Mouse (Mus musculus) forebrain, embryonic 14.5 days (tissue): ENCODE measurements around the gene Marc1. TPM values are rescaled to one million over a fixed set of nuclear protein-coding genes. Genes with fewer than 3 reads are reported as not detected.
A peak's percentile ranks its signal among the peaks of the same experiment; 100 is the strongest.

ENCODE experiments used
- ATAC-seq: fragments of 200-750 bp; cut with Nextera tagmentation; 2 replicates; pipeline ENCODE4 v1.8.0; 2017; ENCODE audit warnings: mild to moderate bottlenecking, moderate library complexity
- DNase-seq: peaks from one replicate; pipeline ENCODE4 v3.0.0-alpha.2; 2015; ENCODE audit warnings: low spot score
- H3K27ac ChIP-seq: fragments of 300-500 bp; sonication (generic); 2 replicates; pipeline ENCODE4 v1.5.1; 2014; ENCODE audit warnings: low read depth, mild to moderate bottlenecking, control low read depth, low read length, moderate library complexity
- H3K27me3 ChIP-seq: fragments of 300-500 bp; sonication (generic); replicated peaks from 2 replicates; pipeline ENCODE4 v1.6.1; 2014; ENCODE audit warnings: low read length, control low read depth, mixed read lengths; ENCODE audit not compliant: control insufficient read depth, insufficient read depth
- H3K36me3 ChIP-seq: fragments of 300-500 bp; sonication (generic); 2 replicates; pipeline ENCODE4 v1.6.1; 2014; ENCODE audit warnings: low read length, control low read depth; ENCODE audit not compliant: control insufficient read depth, insufficient read depth
- H3K4me1 ChIP-seq: fragments of 300-500 bp; sonication (generic); 2 replicates; pipeline ENCODE4 v1.6.1; 2014; ENCODE audit warnings: antibody characterized with exemption, low read length, control low read depth; ENCODE audit not compliant: control insufficient read depth, insufficient read depth
- H3K4me2 ChIP-seq: fragments of 300-500 bp; sonication (generic); 2 replicates; pipeline ENCODE4 v1.6.1; 2014; ENCODE audit warnings: mild to moderate bottlenecking, control low read depth, low read length
- H3K4me3 ChIP-seq: fragments of 300-500 bp; sonication (generic); 2 replicates; pipeline ENCODE4 v1.5.1; 2014; ENCODE audit warnings: low read depth, low read length, control low read depth
- H3K9ac ChIP-seq: fragments of 300-500 bp; sonication (generic); 2 replicates; pipeline ENCODE4 v1.6.1; 2014; ENCODE audit warnings: mild to moderate bottlenecking, low read length, control low read depth, moderate library complexity
- H3K9me3 ChIP-seq: fragments of 300-500 bp; sonication (generic); replicated peaks from 2 replicates; pipeline ENCODE4 v1.6.1; 2016; ENCODE audit warnings: low read length, control low read depth, mixed read lengths; ENCODE audit not compliant: control insufficient read depth
- WGBS: fragments of 180-500 bp; shearing (Covaris S2); extraction: QIAGEN DNeasy Blood & Tissue Kit; methylation state at CpG from one replicate; pipeline ENCODE4 v1.1.7; 2014; 5-methylcytosine and 5-hydroxymethylcytosine counted together
- polyA plus RNA-seq: library from polyadenylated mRNA; unstranded; fragments of >200 nt; fragmentation: Nextera tagmentation; extraction: Ambion mirVana; gene quantifications from 2 replicates; pipeline ENCODE4 v1.2.1, GENCODE M21; 2014

Marc1 gene
- polyA plus RNA-seq, 1 experiment from 2014 or later, result not detected

- DNase-seq, result no peak
- Histone ChIP-seq H3K9me3 (no peaks in the 10 kb centered on the region), H3K27me3 (no peaks in the 10 kb centered on the region; the same call in 1 of the 2 replicates), H3K4me2 (no peak overlapping the region), H3K27ac (no peak overlapping the region), H3K4me1 (peaks cover 6% of the 10 kb centered on the region), H3K4me3 (no peak overlapping the region), H3K36me3 (no peaks in the 10 kb centered on the region), H3K9ac (no peak overlapping the region)
- 70% methylated on average over 15 of the region's 15 CpGs for WGBS
- ATAC-seq, result no peak
These were observed 3.3 kb downstream of the Marc1 start for GRCm38 (mm10) chr1:184807627-184808417.

GRCm38 (mm10) chr1:184807123-184807522 is 4.0 kb downstream of the Marc1 start:
- no peak overlapping the region for H3K4me3 ChIP-seq
- no peak for ATAC-seq
- H3K27ac ChIP-seq, result no peak overlapping the region
- no peak overlapping the region for H3K4me2 ChIP-seq
- no peak for DNase-seq
- H3K9ac ChIP-seq, result no peak overlapping the region
- WGBS, result 81% methylated on average over 7 of the region's 7 CpGs
- H3K9me3 ChIP-seq, result no peaks in the 10 kb centered on the region
- peaks cover 6% of the 10 kb centered on the region for H3K4me1 ChIP-seq
- no peaks in the 10 kb centered on the region; the same call in 1 of the 2 replicates for H3K27me3 ChIP-seq
- no peaks in the 10 kb centered on the region for H3K36me3 ChIP-seq

- H3K4me3 ChIP-seq, result no peak overlapping the region
- ATAC-seq, result no peak
- no peak for DNase-seq
- H3K4me1 ChIP-seq, result peaks cover 2% of the 10 kb centered on the region
- peaks cover 5% of the 10 kb centered on the region; the same call in 1 of the 2 replicates for H3K9me3 ChIP-seq
- no peak overlapping the region for H3K27ac ChIP-seq
- H3K36me3 ChIP-seq, result no peaks in the 10 kb centered on the region
- H3K4me2 ChIP-seq, result no peak overlapping the region
- no peaks in the 10 kb centered on the region; the same call in 1 of the 2 replicates for H3K27me3 ChIP-seq
- H3K9ac ChIP-seq, result no peak overlapping the region
- WGBS, result 86% methylated on average over 4 of the region's 4 CpGs
These were observed 5.4 kb downstream of the Marc1 start for GRCm38 (mm10) chr1:184805749-184806148.

GRCm38 (mm10) chr1:184793163-184793876 is 17.8 kb downstream of the Marc1 start:
- no peaks in the 10 kb centered on the region for H3K9me3 ChIP-seq
- DNase-seq, result peak; percentile 43
- H3K27me3 ChIP-seq, result no peaks in the 10 kb centered on the region
- no peaks in the 10 kb centered on the region for H3K36me3 ChIP-seq
- no peak overlapping the region for H3K4me3 ChIP-seq
- ATAC-seq, result 0 out of 2 replicates have a peak, but pooled peaks have one; percentile 52
- H3K27ac ChIP-seq, result no peak overlapping the region
- 23% methylated on average over 27 of the region's 27 CpGs for WGBS
- no peak overlapping the region for H3K9ac ChIP-seq
- no peaks in the 10 kb centered on the region for H3K4me1 ChIP-seq
- 0 out of 2 replicates have a peak overlapping the region, but pooled peaks have one; percentile 9 for H3K4me2 ChIP-seq

GRCm38 (mm10) chr1:184791109-184791508 is 20.0 kb downstream of the Marc1 start:
- Histone ChIP-seq H3K9me3 (no peaks in the 10 kb centered on the region), H3K4me3 (no peak overlapping the region), H3K27ac (no peak overlapping the region), H3K4me1 (no peaks in the 10 kb centered on the region), H3K27me3 (no peaks in the 10 kb centered on the region), H3K4me2 (no peak overlapping the region), H3K9ac (no peak overlapping the region), H3K36me3 (no peaks in the 10 kb centered on the region)
- 5% methylated on average over 2 of the region's 2 CpGs for WGBS
- ATAC-seq (no peak), DNase-seq (peak; percentile 61)

GRCm38 (mm10) chr1:184786376-184787151 is 24.5 kb downstream of the Marc1 start:
- H3K9ac ChIP-seq, result no peak overlapping the region
- DNase-seq (no peak), ATAC-seq (no peak)
- no peaks in the 10 kb centered on the region for H3K27me3 ChIP-seq
- H3K4me1 ChIP-seq, result no peaks in the 10 kb centered on the region
- no peak overlapping the region for H3K4me2 ChIP-seq
- H3K4me3 ChIP-seq, result no peak overlapping the region
- H3K36me3 ChIP-seq, result no peaks in the 10 kb centered on the region
- WGBS, result 68% methylated on average over 13 of the region's 13 CpGs
- H3K27ac ChIP-seq, result no peak overlapping the region
- H3K9me3 ChIP-seq, result no peaks in the 10 kb centered on the region

- Histone ChIP-seq H3K36me3 (no peaks in the 10 kb centered on the region), H3K4me2 (no peak overlapping the region), H3K9me3 (no peaks in the 10 kb centered on the region), H3K4me1 (no peaks in the 10 kb centered on the region), H3K9ac (no peak overlapping the region), H3K27ac (no peak overlapping the region), H3K4me3 (no peak overlapping the region), H3K27me3 (no peaks in the 10 kb centered on the region)
- no peak for DNase-seq
- 83% methylated on average over 4 of the region's 4 CpGs for WGBS
- no peak for ATAC-seq
These were observed 27.5 kb downstream of the Marc1 start for GRCm38 (mm10) chr1:184783641-184784040.

- DNase-seq (no peak), ATAC-seq (no peak)
- H3K4me1 ChIP-seq, result no peaks in the 10 kb centered on the region
- H3K4me3 ChIP-seq, result no peak overlapping the region
- no peak overlapping the region for H3K27ac ChIP-seq
- no peaks in the 10 kb centered on the region for H3K36me3 ChIP-seq
- H3K27me3 ChIP-seq, result no peaks in the 10 kb centered on the region
- no peak overlapping the region for H3K4me2 ChIP-seq
- H3K9me3 ChIP-seq, result no peaks in the 10 kb centered on the region
- WGBS, result 90% methylated on average over 14 of the region's 14 CpGs
- no peak overlapping the region for H3K9ac ChIP-seq
These were observed 29.0 kb downstream of the Marc1 start for GRCm38 (mm10) chr1:184782161-184782513.
